Mouse (Mus musculus): ENCODE data around the gene Uba52. TPM values are rescaled to one million over a fixed set of nuclear protein-coding genes. Genes with fewer than 3 reads are reported as not detected.

The Uba52 gene
- polyA plus RNA-seq, 1 experiment from 2014 or later, result 877 TPM

DNA sequence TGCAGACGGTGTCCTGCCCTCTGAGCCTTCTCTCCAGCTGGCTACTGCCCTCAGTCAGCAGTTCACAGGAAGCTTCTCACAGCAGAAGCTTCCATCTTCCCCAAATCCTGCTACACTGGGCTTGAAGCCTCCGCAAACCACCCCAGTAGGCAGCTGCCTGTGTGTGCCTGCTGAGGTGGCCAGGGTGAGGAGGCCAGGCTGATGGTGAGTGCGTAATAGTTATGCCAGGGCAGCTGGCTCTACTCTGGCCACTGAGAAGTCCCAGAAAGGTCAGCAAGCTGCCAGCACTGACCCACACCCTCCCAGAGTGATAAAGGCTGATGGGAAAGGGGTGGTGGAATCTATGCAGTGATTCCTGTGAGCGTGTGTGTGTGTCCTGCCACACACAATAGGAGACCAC is 44.3 kb downstream of the Uba52 start:
- WGBS, result 92% methylated on average over 4 of the region's 4 CpGs

DNA sequence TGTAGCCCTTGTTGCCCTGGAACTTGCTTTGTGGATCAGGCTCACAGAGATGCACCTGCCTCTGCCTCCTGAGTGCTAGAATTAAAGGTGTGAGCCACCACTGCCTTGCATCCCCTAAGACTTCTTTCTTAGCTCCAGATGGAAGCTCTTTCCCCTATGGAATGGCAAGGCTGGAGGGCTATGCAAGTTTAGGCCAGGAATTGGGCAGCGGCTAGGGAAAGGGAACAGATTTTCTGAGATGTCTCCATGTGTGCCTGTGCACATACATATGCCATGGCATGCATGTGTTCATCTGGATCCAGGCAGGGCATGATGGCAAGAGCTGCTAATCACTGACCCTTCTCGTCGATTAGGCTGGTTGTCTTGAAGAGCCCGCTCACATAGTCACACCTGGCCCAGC is 44.9 kb downstream of the Uba52 start:
- H3K27me3 ChIP-seq (ENCODE audit: low read depth, poor library complexity, severe bottlenecking), result no peaks in the 10 kb centered on the region
- WGBS, result 94% methylated on average over 4 of the region's 4 CpGs
- H3K4me3 ChIP-seq, result no peak overlapping the region
- no peak for DNase-seq (ENCODE audit: low spot score)
- no peak overlapping the region for H3K27ac ChIP-seq
- H3K9me3 ChIP-seq (replicated peaks), result no peaks in the 10 kb centered on the region
- H3K4me1 ChIP-seq, result peaks cover 55% of the 10 kb centered on the region
- peaks cover 28% of the 10 kb centered on the region for H3K36me3 ChIP-seq

More for the DNA sequence above, 44.3 kb downstream of the Uba52 start:
- Histone ChIP-seq H3K9me3 (replicated peaks) (no peaks in the 10 kb centered on the region), H3K27ac (0 out of 2 replicates have a peak overlapping the region, but pooled peaks have one; percentile 61), H3K36me3 (peaks cover 29% of the 10 kb centered on the region), H3K27me3 (ENCODE audit: low read depth, poor library complexity, severe bottlenecking) (no peaks in the 10 kb centered on the region), H3K4me3 (no peak overlapping the region), H3K4me1 (peaks cover 52% of the 10 kb centered on the region)
- DNase-seq (ENCODE audit: low spot score), result no peak

DNA sequence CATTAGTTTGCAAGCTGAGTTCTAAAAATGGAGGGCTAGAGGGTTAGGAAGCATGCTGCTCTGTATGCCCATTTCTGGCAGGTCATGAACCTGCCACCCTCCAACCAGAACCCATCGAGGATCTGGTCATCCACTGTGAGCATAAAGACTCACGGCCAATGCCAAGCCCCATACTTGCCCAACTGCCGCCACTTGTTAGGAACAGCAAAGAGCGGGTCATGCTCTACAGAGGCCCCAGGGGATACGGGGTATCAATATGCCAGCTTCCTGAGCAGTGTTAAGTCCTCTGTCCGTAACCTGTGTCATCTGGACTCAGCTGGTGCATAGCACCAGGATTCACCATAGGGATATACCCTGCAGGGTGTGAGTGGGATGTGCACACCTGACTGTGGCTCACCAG is 46.4 kb downstream of the Uba52 start:
- no peaks in the 10 kb centered on the region for H3K9me3 ChIP-seq (replicated peaks)
- H3K36me3 ChIP-seq, result peaks cover 34% of the 10 kb centered on the region
- 94% methylated on average over 6 of the region's 6 CpGs for WGBS
- no peak for DNase-seq (ENCODE audit: low spot score)
- no peak overlapping the region for H3K4me3 ChIP-seq
- peaks cover 55% of the 10 kb centered on the region for H3K4me1 ChIP-seq
- H3K27me3 ChIP-seq (ENCODE audit: low read depth, poor library complexity, severe bottlenecking), result no peaks in the 10 kb centered on the region
- H3K27ac ChIP-seq, result no peak overlapping the region

DNA sequence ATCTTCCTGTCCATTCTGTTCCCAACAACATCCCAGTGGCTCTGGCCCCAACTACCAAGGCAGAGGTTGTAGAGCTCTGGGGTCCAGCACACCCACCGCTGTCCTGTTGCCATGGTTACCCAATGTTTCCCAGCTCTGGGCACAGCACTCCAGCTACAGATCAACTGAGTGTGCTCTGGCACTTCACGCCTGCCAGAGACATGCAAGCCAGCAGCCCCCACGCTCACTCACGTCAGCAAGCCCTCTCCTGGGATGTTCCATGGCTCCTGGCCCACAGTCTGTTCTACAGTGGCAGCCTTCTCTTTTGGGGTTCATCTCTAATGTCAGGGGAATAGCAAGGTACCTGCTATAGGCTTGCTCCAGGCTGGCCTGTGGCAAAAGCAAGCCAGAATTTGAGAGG is 47.3 kb downstream of the Uba52 start:
- Histone ChIP-seq H3K4me3 (no peak overlapping the region), H3K27ac (no peak overlapping the region), H3K9me3 (replicated peaks) (no peaks in the 10 kb centered on the region), H3K27me3 (ENCODE audit: low read depth, poor library complexity, severe bottlenecking) (no peaks in the 10 kb centered on the region), H3K4me1 (peaks cover 55% of the 10 kb centered on the region), H3K36me3 (peaks cover 34% of the 10 kb centered on the region)
- DNase-seq (ENCODE audit: low spot score), result no peak
- 87% methylated on average over 4 of the region's 4 CpGs for WGBS

DNA sequence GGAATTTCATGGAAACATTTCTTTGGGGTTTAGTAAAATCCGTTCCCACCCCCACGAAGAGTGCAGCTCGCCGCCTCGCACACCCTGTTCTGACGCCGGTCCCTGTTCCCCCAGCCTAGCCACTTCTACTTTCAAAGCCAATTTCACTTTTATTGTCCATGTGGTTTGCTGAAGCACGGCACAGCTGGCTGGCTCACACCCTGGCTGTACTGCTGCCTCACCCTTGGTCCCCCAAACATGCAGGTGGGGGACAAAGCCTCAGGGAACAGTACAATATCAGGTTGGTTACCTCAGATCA is 48.1 kb downstream of the Uba52 start:
- Histone ChIP-seq H3K4me3 (no peak overlapping the region), H3K27me3 (ENCODE audit: low read depth, poor library complexity, severe bottlenecking) (no peaks in the 10 kb centered on the region), H3K27ac (peak overlapping the region; percentile 39; the same call in 1 of the 2 replicates), H3K36me3 (peaks cover 34% of the 10 kb centered on the region), H3K9me3 (replicated peaks) (no peaks in the 10 kb centered on the region), H3K4me1 (peaks cover 47% of the 10 kb centered on the region)
- 83% methylated on average over 8 of the region's 8 CpGs for WGBS
- no peak for DNase-seq (ENCODE audit: low spot score)

DNA sequence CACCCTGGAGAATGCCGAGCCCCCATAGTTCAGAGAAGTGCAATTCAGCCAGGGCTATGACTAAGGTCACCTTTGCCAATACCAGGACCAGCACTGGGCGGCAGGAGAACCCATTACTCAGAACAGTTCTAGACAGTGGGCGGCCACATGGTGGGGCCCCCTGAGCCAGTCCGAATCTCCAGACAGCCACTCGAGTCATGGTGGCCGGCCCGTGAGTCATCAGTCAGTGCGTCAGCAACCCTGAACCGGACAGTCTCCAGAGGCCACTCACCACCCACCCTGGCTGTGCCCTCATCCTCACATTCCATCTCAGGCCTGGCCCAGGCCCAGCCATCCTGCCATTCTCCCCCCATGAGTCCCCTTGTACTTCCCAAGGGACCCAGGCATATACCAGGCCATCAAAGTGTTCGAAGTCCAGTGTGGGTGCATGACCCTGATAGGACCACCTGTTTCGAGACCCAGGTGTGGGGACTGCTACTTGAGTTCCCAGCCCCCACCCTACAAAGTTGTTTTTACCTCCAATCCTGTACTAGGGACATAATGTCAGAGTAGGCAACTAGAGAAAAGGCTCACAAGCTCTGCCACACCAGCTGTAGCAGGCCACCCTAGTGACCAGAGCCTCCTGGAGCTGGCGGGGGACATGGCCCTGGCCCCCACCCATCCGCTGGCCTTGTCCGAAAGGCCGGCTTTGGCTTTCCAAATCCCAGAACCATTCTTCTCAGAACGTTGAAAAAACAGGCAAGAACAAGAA is 48.7 kb downstream of the Uba52 start:
- Histone ChIP-seq H3K4me1 (peaks cover 42% of the 10 kb centered on the region), H3K4me3 (no peak overlapping the region), H3K36me3 (peaks cover 34% of the 10 kb centered on the region), H3K27me3 (ENCODE audit: low read depth, poor library complexity, severe bottlenecking) (no peaks in the 10 kb centered on the region), H3K27ac (peak overlapping the region; percentile 39; the same call in 1 of the 2 replicates), H3K9me3 (replicated peaks) (no peaks in the 10 kb centered on the region)
- WGBS, result 90% methylated on average over 16 of the region's 16 CpGs
- DNase-seq (ENCODE audit: low spot score), result no peak

DNA sequence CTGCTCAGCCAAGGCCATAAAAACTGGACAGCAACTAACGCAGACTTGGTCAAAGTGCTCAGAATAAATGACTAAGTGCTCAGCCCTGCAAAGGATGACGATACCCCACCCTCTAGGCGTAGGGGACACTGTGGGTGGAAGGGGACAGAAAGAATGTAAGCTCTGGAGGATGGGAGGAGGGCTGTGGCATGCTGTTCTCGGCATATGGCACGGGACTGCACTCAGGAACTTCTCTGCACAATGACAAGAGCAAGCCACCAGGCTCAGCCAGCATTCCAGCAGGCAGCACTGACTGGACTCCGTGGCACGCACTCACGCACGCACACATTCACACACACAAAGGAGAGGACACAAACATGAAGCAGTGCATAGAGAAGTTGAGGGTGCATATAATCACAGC is 50.0 kb downstream of the Uba52 start:
- Histone ChIP-seq H3K27ac (no peak overlapping the region), H3K4me1 (peaks cover 32% of the 10 kb centered on the region), H3K36me3 (peaks cover 23% of the 10 kb centered on the region), H3K27me3 (ENCODE audit: low read depth, poor library complexity, severe bottlenecking) (no peaks in the 10 kb centered on the region), H3K4me3 (no peak overlapping the region), H3K9me3 (replicated peaks) (no peaks in the 10 kb centered on the region)
- 79% methylated on average over 9 of the region's 9 CpGs for WGBS
- no peak for DNase-seq (ENCODE audit: low spot score)

DNA sequence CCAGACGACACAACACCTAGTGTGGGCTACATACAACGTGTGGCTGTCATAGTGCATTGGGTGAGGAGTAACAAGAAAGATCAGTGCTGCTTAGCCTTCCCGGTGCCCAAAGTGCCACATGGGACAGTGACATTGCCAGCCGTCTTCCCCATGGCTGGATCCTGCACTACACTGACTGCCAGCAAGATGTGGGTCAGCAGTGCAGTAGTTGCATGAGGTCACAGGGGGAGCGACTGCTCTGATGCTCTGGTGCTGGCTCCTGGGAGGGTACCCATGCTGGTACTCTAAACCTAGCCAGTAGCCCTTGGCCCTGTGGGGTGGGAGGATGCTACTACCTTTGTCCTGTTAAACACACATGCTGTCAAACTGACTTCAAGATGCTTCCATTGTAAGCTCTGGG is 50.4 kb downstream of the Uba52 start:
- whole genome bisulfite sequencing, result 90% methylated on average over 5 of the region's 5 CpGs
- H3K27me3 ChIP-seq (ENCODE audit: low read depth, poor library complexity, severe bottlenecking), result no peaks in the 10 kb centered on the region
- H3K4me3 ChIP-seq, result no peak overlapping the region
- no peaks in the 10 kb centered on the region for H3K9me3 ChIP-seq (replicated peaks)
- H3K36me3 ChIP-seq, result peaks cover 23% of the 10 kb centered on the region
- H3K27ac ChIP-seq, result no peak overlapping the region
- no peak for DNase-seq (ENCODE audit: low spot score)
- H3K4me1 ChIP-seq, result peaks cover 32% of the 10 kb centered on the region

DNA sequence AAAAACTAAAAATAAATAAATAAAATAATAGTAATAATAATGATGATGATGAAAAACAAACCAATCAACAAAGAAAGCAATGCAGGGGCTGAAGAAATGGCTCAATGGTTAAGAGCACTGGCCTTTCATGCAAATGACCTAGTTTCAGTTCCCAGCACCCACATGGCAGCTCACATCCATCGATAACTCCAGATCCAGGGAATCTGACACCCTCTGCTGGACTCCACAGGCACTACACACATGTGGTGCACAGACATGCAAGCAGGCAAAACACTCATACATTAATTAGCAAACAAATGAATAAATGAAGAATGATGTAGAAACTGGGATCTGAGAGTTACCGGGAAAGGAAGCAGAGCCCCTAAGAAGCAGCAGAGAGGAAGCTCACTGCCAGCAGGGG is 51.0 kb downstream of the Uba52 start:
- peaks cover 23% of the 10 kb centered on the region for H3K36me3 ChIP-seq

DNA sequence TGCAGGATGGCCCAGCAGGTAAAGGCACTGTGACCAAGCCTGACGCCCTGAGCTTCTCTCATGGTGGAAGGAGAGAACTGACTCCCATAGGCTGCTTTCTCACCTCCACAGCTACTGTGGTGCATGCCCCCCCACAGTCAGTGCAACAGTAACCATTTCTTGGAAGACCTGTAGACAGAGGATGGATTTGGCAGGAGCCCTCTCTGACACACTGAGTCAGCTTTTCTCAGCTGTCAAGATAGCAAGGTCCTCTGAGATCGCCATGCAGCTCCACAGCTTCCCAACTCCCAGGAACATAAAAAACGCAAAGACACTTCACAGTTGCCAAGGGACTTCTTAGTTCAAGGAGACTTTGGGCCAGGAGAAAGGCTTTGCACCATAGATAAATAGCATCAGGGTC is 52.1 kb downstream of the Uba52 start:
- H3K4me3 ChIP-seq, result no peak overlapping the region
- H3K27ac ChIP-seq, result no peak overlapping the region
- H3K36me3 ChIP-seq, result peaks cover 23% of the 10 kb centered on the region
- 84% methylated on average over 3 of the region's 3 CpGs for WGBS
- H3K9me3 ChIP-seq (replicated peaks), result no peaks in the 10 kb centered on the region
- H3K4me1 ChIP-seq, result peaks cover 29% of the 10 kb centered on the region
- DNase-seq (ENCODE audit: low spot score), result no peak
- H3K27me3 ChIP-seq (ENCODE audit: low read depth, poor library complexity, severe bottlenecking), result peaks cover 9% of the 10 kb centered on the region; the same call in 1 of the 2 replicates

More for the DNA sequence above, 51.0 kb downstream of the Uba52 start:
- DNase-seq (ENCODE audit: low spot score), result no peak
- Histone ChIP-seq H3K27ac (no peak overlapping the region), H3K27me3 (ENCODE audit: low read depth, poor library complexity, severe bottlenecking) (no peaks in the 10 kb centered on the region), H3K9me3 (replicated peaks) (no peaks in the 10 kb centered on the region), H3K4me1 (peaks cover 32% of the 10 kb centered on the region), H3K4me3 (no peak overlapping the region)
- WGBS, result 91% methylated on average over 2 of the region's 2 CpGs

Other genes starting within 250 kb of the Uba52 start
- gene Homer3, start 228.0 kb downstream of the Uba52 start, polyA plus RNA-seq (2016; fragmentation: Nextera tagmentation; extraction: Ambion mirVana), result 139 and 151 TPM in 2 replicates
- 58.9 and 59.4 TPM in 2 replicates for gene Ddx49, start 208.3 kb downstream of the Uba52 start, polyA plus RNA-seq (2016; fragmentation: Nextera tagmentation; extraction: Ambion mirVana)
- 293 and 321 TPM in 2 replicates for gene Cope, start 208.3 kb downstream of the Uba52 start, polyA plus RNA-seq (2016; fragmentation: Nextera tagmentation; extraction: Ambion mirVana)
- gene Cers1, start 195.0 kb downstream of the Uba52 start, polyA plus RNA-seq (2016; fragmentation: Nextera tagmentation; extraction: Ambion mirVana), result 3.2 and 4.6 TPM in 2 replicates
- 7.9 and 13.8 TPM in 2 replicates for gene Gdf1, start 181.0 kb downstream of the Uba52 start, polyA plus RNA-seq (2016; fragmentation: Nextera tagmentation; extraction: Ambion mirVana)
- 25.6 and 26.7 TPM in 2 replicates for gene Upf1, start 157.5 kb downstream of the Uba52 start, polyA plus RNA-seq (2016; fragmentation: Nextera tagmentation; extraction: Ambion mirVana)
- gene Comp, start 137.2 kb downstream of the Uba52 start, polyA plus RNA-seq (2016; fragmentation: Nextera tagmentation; extraction: Ambion mirVana), result 0.08 and 0.35 TPM in 2 replicates
- 20.1 and 23.2 TPM in 2 replicates for gene Crtc1, start 71.2 kb downstream of the Uba52 start, polyA plus RNA-seq (2016; fragmentation: Nextera tagmentation; extraction: Ambion mirVana)
- 24.1 and 29.0 TPM in 2 replicates for gene Klhl26, start 33.8 kb downstream of the Uba52 start, polyA plus RNA-seq (2016; fragmentation: Nextera tagmentation; extraction: Ambion mirVana)
- 22.4 and 23.7 TPM in 2 replicates for gene Tmem59l, start 23.4 kb downstream of the Uba52 start, polyA plus RNA-seq (2016; fragmentation: Nextera tagmentation; extraction: Ambion mirVana)
- 79.8 and 126 TPM in 2 replicates for gene Crlf1, start 17.6 kb downstream of the Uba52 start, polyA plus RNA-seq (2016; fragmentation: Nextera tagmentation; extraction: Ambion mirVana)
- gene Rex1bd, start 4.0 kb downstream of the Uba52 start, polyA plus RNA-seq (2016; fragmentation: Nextera tagmentation; extraction: Ambion mirVana), result 126 and 143 TPM in 2 replicates
- 297 and 310 TPM in 2 replicates for gene Fkbp8, start 16.9 kb upstream of the Uba52 start, polyA plus RNA-seq (2016; fragmentation: Nextera tagmentation; extraction: Ambion mirVana)
- 45.4 and 46.6 TPM in 2 replicates for gene Kxd1, start 17.2 kb upstream of the Uba52 start, polyA plus RNA-seq (2016; fragmentation: Nextera tagmentation; extraction: Ambion mirVana)
- gene Ell, start 28.7 kb upstream of the Uba52 start, polyA plus RNA-seq (2016; fragmentation: Nextera tagmentation; extraction: Ambion mirVana), result 20.9 and 26.1 TPM in 2 replicates
- gene Isyna1, start 83.6 kb upstream of the Uba52 start, polyA plus RNA-seq (2016; fragmentation: Nextera tagmentation; extraction: Ambion mirVana), result 214 and 225 TPM in 2 replicates
- 164 and 182 TPM in 2 replicates for gene Ssbp4, start 98.1 kb upstream of the Uba52 start, polyA plus RNA-seq (2016; fragmentation: Nextera tagmentation; extraction: Ambion mirVana)
- 0.38 and 0.64 TPM in 2 replicates for gene Lrrc25, start 105.4 kb upstream of the Uba52 start, polyA plus RNA-seq (2016; fragmentation: Nextera tagmentation; extraction: Ambion mirVana)
- not detected in 2 replicates for gene Gdf15, start 121.7 kb upstream of the Uba52 start, polyA plus RNA-seq (2016; fragmentation: Nextera tagmentation; extraction: Ambion mirVana)
- gene Pgpep1, start 149.6 kb upstream of the Uba52 start, polyA plus RNA-seq (2016; fragmentation: Nextera tagmentation; extraction: Ambion mirVana), result 44.7 and 45.0 TPM in 2 replicates
- gene Lsm4, start 162.4 kb upstream of the Uba52 start, polyA plus RNA-seq (2016; fragmentation: Nextera tagmentation; extraction: Ambion mirVana), result 405 and 438 TPM in 2 replicates
- 69.0 and 80.6 TPM in 2 replicates for gene Jund, start 188.1 kb upstream of the Uba52 start, polyA plus RNA-seq (2016; fragmentation: Nextera tagmentation; extraction: Ambion mirVana)
- gene Iqcn, start 192.7 kb upstream of the Uba52 start, polyA plus RNA-seq (2016; fragmentation: Nextera tagmentation; extraction: Ambion mirVana), result not detected in 2 replicates
- not detected in 2 replicates for gene Gm3336, start 207.7 kb upstream of the Uba52 start, polyA plus RNA-seq (2016; fragmentation: Nextera tagmentation; extraction: Ambion mirVana)
- 0.10 and 0.25 TPM in 2 replicates for gene Pde4c, start 212.9 kb upstream of the Uba52 start, polyA plus RNA-seq (2016; fragmentation: Nextera tagmentation; extraction: Ambion mirVana)
- 7.1 and 10.8 TPM in 2 replicates for gene Rab3a, start 243.9 kb upstream of the Uba52 start, polyA plus RNA-seq (2016; fragmentation: Nextera tagmentation; extraction: Ambion mirVana)